Mouse (Mus musculus) limb, embryonic 14.5 days (tissue): Measurements from ENCODE around the gene N4bp1. TPM values are rescaled to one million over a fixed set of nuclear protein-coding genes. Genes with fewer than 3 reads are reported as not detected.

Source experiments
- ATAC-seq: fragments of 200-750 bp; cut with Nextera tagmentation; 2 replicates; pipeline ENCODE4 v1.8.0; 2017; ENCODE audit warnings: low read depth, moderate number of reproducible peaks, moderate TSS enrichment; ENCODE audit not compliant: low FRiP score
- DNase-seq: peaks from one replicate; pipeline ENCODE4 v3.0.0-alpha.2; 2015; ENCODE audit warnings: low spot score
- H3K27ac ChIP-seq: fragments of 300-500 bp; sonication (generic); replicated peaks from 2 replicates; pipeline ENCODE4 v1.5.1; 2014; ENCODE audit warnings: low read depth, mild to moderate bottlenecking, low read length, moderate library complexity, mixed read lengths
- H3K27me3 ChIP-seq: fragments of 300-500 bp; sonication (generic); 2 replicates; pipeline ENCODE4 v1.6.1; 2014; ENCODE audit warnings: low read length, mixed read lengths; ENCODE audit not compliant: control insufficient read depth, insufficient read depth
- H3K36me3 ChIP-seq: fragments of 300-500 bp; sonication (generic); 2 replicates; pipeline ENCODE4 v1.6.1; 2014; ENCODE audit warnings: mild to moderate bottlenecking, low read length, moderate library complexity, mixed read lengths; ENCODE audit not compliant: control insufficient read depth, insufficient read depth
- H3K4me1 ChIP-seq: fragments of 300-500 bp; sonication (generic); 2 replicates; pipeline ENCODE4 v1.6.1; 2014; ENCODE audit warnings: antibody characterized with exemption, low read length, mixed read lengths; ENCODE audit not compliant: control insufficient read depth, insufficient read depth
- H3K4me2 ChIP-seq: fragments of 300-500 bp; sonication (generic); replicated peaks from 2 replicates; pipeline ENCODE4 v1.6.1; 2014; ENCODE audit warnings: low read depth, mild to moderate bottlenecking, low read length, moderate library complexity; ENCODE audit not compliant: severe bottlenecking
- H3K4me3 ChIP-seq: fragments of 300-500 bp; sonication (generic); replicated peaks from 2 replicates; pipeline ENCODE4 v1.5.1; 2014; ENCODE audit warnings: low read length
- H3K9ac ChIP-seq: fragments of 300-500 bp; sonication (generic); 2 replicates; pipeline ENCODE4 v1.6.1; 2014; ENCODE audit warnings: mild to moderate bottlenecking, low read depth, low read length, moderate library complexity; ENCODE audit not compliant: severe bottlenecking
- H3K9me3 ChIP-seq: fragments of 300-500 bp; sonication (generic); 2 replicates; pipeline ENCODE4 v1.6.1; 2016; ENCODE audit warnings: low read length; ENCODE audit not compliant: control insufficient read depth
- POLR2A ChIP-seq: fragments of 200-500 bp; IDR thresholded peaks from 2 replicates; pipeline ENCODE4 v1.8.0; 2012; ENCODE audit warnings: inconsistent platforms, mild to moderate bottlenecking, moderate library complexity, borderline replicate concordance; ENCODE audit not compliant: insufficient read depth, insufficient read length; ENCODE audit errors: extremely low read depth
- WGBS: fragments of 180-500 bp; shearing (Covaris S2); extraction: QIAGEN DNeasy Blood & Tissue Kit; methylation state at CpG from one replicate; pipeline ENCODE4 v1.1.7; 2014; 5-methylcytosine and 5-hydroxymethylcytosine counted together
- polyA plus RNA-seq, 2 experiments: library from polyadenylated mRNA; depleted of rRNA in 1 of 2; stranded (reverse) in 1 of 2; unstranded in 1 of 2; fragments of >200 nt; fragmentation: Nextera tagmentation in 1 of 2; extraction: Ambion mirVana in 1 of 2; gene quantifications; 2 replicates each; pipeline versions ENCODE4 v1.2.1 to v1.2.3; 2012 to 2014

The N4bp1 gene
- polyA plus RNA-seq, 2 experiments, result 11.8 to 20.3 TPM

DNA sequence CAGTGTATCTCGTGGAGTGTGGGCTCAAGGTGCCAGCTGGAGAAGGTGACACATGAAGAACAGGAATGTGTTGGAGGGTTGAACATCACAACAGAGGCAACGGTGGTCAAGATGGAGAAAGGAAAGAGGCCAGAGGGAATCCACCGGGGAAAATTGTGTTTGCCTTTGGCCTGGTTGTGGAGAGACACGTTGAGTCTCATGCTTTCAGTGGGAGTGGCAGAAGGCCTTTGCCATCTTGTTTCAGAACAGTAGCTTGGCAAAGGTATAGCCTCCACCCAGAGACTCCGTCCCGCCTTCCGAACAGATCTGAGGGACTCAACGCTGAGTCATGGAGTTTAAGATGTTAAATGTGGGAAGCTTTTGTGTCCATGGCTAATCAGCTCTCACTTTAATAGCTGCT lies 119.4 kb downstream of the N4bp1 start:
- Histone ChIP-seq H3K4me3 (no peak overlapping the region), H3K27ac (no peak overlapping the region), H3K9ac (no peak overlapping the region), H3K4me2 (no peak overlapping the region), H3K36me3 (no peaks in the 10 kb centered on the region), H3K9me3 (no peaks in the 10 kb centered on the region), H3K27me3 (no peaks in the 10 kb centered on the region), H3K4me1 (peaks cover 9% of the 10 kb centered on the region; the same call in 1 of the 2 replicates)
- WGBS, result 91% methylated on average over 8 of the region's 8 CpGs
- ATAC-seq (no peak), DNase-seq (no peak)
- TF ChIP-seq POLR2A, result no peak

DNA sequence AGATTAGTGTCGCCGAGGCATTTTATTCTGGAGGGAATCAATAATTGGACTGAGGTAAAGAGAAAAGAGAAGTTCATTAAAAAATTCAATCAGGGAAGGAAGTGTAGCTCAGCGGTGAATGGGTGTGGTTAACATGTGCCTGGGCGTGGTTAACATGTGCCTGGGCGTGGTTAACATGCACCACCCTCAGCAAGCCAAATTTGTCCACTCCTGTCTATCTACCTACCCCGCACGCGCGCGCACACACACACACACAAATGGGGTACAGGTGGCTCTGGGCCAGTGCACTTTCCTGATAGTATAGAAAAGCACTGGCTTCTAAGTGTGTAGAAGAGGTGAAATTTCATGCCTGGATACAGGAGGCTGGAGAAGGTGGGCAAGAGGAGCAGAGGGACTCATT lies 119.9 kb downstream of the N4bp1 start:
- no peaks in the 10 kb centered on the region for H3K36me3 ChIP-seq
- H3K9me3 ChIP-seq, result no peaks in the 10 kb centered on the region
- H3K4me1 ChIP-seq, result 0 out of 2 replicates have a peak, but pooled peaks cover 4% of the 10 kb centered on the region
- H3K27me3 ChIP-seq, result no peaks in the 10 kb centered on the region
- no peak for DNase-seq
- no peak overlapping the region for H3K4me3 ChIP-seq
- ATAC-seq, result no peak
- 91% methylated on average over 10 of the region's 10 CpGs for WGBS
- no peak overlapping the region for H3K27ac ChIP-seq
- no peak overlapping the region for H3K9ac ChIP-seq
- no peak for TF ChIP-seq POLR2A
- H3K4me2 ChIP-seq, result no peak overlapping the region

GRCm38 (mm10) chr8:86762806-86763205 lies 122.3 kb downstream of the N4bp1 start:
- Histone ChIP-seq H3K4me2 (no peak overlapping the region), H3K27me3 (no peaks in the 10 kb centered on the region), H3K36me3 (no peaks in the 10 kb centered on the region), H3K4me1 (no peaks in the 10 kb centered on the region), H3K27ac (no peak overlapping the region), H3K4me3 (no peak overlapping the region), H3K9me3 (no peaks in the 10 kb centered on the region), H3K9ac (no peak overlapping the region)
- no peak for DNase-seq
- no peak for ATAC-seq
- TF ChIP-seq POLR2A, result no peak
- WGBS, result 61% methylated on average over 5 of the region's 5 CpGs

- Histone ChIP-seq H3K4me1 (no peaks in the 10 kb centered on the region), H3K27ac (no peak overlapping the region), H3K27me3 (no peaks in the 10 kb centered on the region), H3K9me3 (no peaks in the 10 kb centered on the region), H3K4me3 (no peak overlapping the region), H3K4me2 (no peak overlapping the region), H3K9ac (no peak overlapping the region), H3K36me3 (no peaks in the 10 kb centered on the region)
- no peak for DNase-seq
- 79% methylated on average over 6 of the region's 6 CpGs for WGBS
- no peak for ATAC-seq
- no peak for TF ChIP-seq POLR2A
Measured at GRCm38 (mm10) chr8:86760746-86761145, 124.3 kb downstream of the N4bp1 start.

DNA sequence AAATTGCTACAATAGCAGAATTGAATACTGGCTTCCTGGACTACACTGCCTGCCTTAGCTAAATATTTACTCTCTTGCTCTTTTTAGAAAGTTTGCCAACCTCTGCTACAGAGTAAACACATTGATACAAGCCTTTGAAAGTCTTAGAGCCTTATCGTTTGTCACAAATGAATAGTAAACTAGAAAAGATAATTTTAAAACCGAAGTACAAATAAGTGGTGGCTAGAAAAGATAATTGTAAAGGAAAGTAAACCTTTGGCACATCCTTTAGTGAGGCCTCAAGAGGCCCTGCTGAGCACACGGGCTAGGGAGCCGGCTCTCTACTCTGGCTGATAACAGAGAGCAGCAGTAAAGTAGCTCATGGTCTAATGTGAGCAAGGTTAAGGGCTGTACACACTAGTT lies 126.0 kb downstream of the N4bp1 start:
- Histone ChIP-seq H3K4me3 (no peak overlapping the region), H3K9me3 (no peaks in the 10 kb centered on the region), H3K4me1 (no peaks in the 10 kb centered on the region), H3K4me2 (no peak overlapping the region), H3K36me3 (no peaks in the 10 kb centered on the region), H3K27me3 (no peaks in the 10 kb centered on the region), H3K9ac (no peak overlapping the region), H3K27ac (no peak overlapping the region)
- ATAC-seq, result no peak
- TF ChIP-seq POLR2A, result no peak
- WGBS, result 73% methylated on average over 4 of the region's 4 CpGs
- no peak for DNase-seq

DNA sequence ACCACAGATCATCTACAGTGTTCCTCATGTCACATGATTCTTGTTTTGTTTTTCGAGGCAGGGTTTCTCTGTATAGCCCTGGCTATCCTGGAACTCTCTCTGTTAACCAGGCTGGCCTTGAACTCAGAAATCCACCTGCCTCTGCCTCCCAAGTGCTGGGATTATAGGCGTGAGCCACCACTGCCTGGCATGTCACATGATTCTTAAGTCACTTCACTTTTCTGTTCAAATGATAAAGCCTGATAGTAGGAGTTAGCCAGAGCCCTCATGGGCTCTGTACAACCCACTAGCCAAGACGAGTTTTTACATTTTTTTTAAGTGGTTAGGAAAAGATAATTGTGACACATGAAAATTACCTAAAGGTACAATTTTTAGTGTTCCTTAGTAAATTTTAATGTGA lies 126.4 kb downstream of the N4bp1 start:
- H3K4me3 ChIP-seq, result no peak overlapping the region
- H3K4me2 ChIP-seq, result no peak overlapping the region
- no peak for TF ChIP-seq POLR2A
- H3K4me1 ChIP-seq, result no peaks in the 10 kb centered on the region
- no peak overlapping the region for H3K9ac ChIP-seq
- no peak for DNase-seq
- H3K9me3 ChIP-seq, result no peaks in the 10 kb centered on the region
- H3K36me3 ChIP-seq, result no peaks in the 10 kb centered on the region
- 79% methylated on average over 3 of the region's 3 CpGs for WGBS
- no peaks in the 10 kb centered on the region for H3K27me3 ChIP-seq
- no peak for ATAC-seq
- H3K27ac ChIP-seq, result no peak overlapping the region

Other genes starting within 250 kb of the N4bp1 start
- gene Gm10638, start 139.6 kb downstream of the N4bp1 start, polyA plus RNA-seq (2012; rRNA removed), result 2.9 and 3.5 TPM in 2 replicates
- gene Gm10638, start 139.6 kb downstream of the N4bp1 start, polyA plus RNA-seq (2014; fragmentation: Nextera tagmentation; extraction: Ambion mirVana), result 4.5 and 5.3 TPM in 2 replicates
- 36.5 and 42.3 TPM in 2 replicates for gene Siah1a, start 139.3 kb downstream of the N4bp1 start, polyA plus RNA-seq (2012; rRNA removed)
- gene Siah1a, start 139.3 kb downstream of the N4bp1 start, polyA plus RNA-seq (2014; fragmentation: Nextera tagmentation; extraction: Ambion mirVana), result 46.1 and 51.9 TPM in 2 replicates